Mouse (Mus musculus) embryo, embryonic 9.5 days (tissue): ENCODE measurements around the gene Hist1h4f.
"Not testable (repeated sequence)": the region's sequence is repeated elsewhere in the genome, so short reads cannot be mapped to it uniquely, and the experiment has no call there.

Experiments
- DNase-seq: peaks from one replicate; pipeline ENCODE4 v3.0.0-alpha.2; 2017; ENCODE audit errors: extremely low spot score

Hist1h4f gene

GRCm38 (mm10) chr13:23576351-23576881 lies 25.0 kb upstream of the Hist1h4f start:
- peak; percentile 77 for DNase-seq

DNA sequence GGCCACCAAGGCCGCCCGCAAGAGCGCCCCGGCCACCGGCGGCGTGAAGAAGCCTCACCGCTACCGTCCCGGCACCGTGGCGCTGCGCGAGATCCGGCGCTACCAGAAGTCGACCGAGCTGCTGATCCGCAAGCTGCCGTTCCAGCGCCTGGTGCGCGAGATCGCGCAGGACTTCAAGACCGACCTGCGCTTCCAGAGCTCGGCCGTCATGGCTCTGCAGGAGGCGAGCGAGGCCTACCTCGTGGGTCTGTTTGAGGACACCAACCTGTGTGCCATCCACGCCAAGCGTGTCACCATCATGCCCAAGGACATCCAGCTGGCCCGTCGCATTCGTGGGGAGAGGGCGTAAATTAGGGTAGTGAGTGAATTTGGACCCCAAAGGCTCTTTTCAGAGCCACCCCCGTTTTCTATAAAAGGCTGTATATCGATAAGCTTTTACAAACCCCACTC lies 24.4 kb upstream of the Hist1h4f start:
- DNase-seq: peak; percentile 62

DNA sequence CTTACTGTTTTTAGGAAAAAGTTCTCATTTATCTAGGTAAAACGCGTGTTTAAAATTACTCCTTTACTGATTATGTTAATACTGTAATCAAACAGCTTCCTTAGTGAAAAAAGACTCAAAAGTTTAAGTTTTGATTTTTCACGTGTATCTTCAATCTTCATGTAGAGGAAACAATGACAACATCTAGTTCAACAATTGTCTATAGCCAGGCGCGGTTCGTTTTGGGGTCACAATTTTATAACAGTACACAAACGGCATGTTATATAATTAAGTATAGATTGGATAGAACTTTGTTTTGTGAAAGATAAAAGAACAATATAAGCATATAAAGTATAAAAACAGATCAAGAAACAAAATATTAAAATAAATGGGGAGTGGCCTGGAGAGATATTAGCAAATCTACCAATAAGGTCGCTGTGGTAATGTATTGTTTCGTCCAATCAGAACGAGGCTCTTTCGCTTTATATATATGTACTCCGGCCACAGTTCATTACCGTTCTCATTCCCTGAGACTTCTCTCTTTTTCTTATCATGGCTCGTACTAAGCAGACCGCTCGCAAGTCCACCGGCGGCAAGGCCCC lies 23.9 kb upstream of the Hist1h4f start, which contains the start of gene Hist1h3d:
Gene Hist1h3d (plus strand): TSS at position 493 of the 581 bp plus-strand sequence.
- peak; percentile 86 for DNase-seq

GRCm38 (mm10) chr13:23574546-23575170 lies 23.2 kb upstream of the Hist1h4f start:
- peak; percentile 58 for DNase-seq

GRCm38 (mm10) chr13:23573898-23574524 lies 22.6 kb upstream of the Hist1h4f start, which contains the start of the genes Hist1h2bf and Hist1h2ad:
Gene Hist1h2bf (minus strand): TSS chr13:23574196.
Gene Hist1h2ad (plus strand): TSS chr13:23574381.
- DNase-seq: peak; percentile 94

DNA sequence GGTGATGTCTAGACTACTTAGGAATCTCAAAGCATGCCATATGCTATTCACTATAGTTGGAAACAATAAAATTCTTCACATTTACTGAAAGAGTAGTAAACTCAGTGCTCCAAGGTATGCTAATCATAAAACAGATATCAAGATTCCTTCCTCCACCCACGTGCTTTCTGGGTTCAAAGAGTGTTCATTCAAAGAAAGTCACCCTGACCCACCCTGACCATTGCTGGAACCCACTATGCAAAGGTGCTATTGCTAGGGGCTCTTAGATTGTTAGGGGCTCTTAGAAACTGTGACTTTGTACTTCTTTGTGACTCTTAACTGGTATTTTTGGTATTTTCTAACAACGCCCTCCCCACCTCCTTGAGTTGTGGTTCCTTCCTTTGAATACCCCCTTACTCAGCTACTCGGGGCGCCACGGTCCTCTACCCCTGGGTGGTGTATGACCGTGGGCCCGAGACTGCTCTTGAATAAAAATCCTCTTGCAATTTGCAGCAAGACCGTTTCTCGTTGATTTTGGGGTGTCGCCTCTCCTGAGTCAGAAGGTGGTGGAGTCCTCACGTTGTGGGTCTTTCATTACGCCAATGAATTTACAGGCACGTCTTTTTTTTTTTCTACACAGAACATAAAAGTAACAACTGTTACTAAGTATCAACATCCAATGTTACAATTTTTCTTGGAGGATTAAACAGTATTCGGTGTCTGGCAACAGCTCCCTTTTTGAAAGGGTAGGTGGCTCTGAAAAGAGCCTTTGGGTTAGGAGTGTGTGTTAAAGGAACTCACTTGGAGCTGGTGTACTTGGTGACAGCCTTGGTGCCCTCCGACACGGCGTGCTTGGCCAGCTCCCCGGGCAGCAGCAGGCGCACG lies 21.8 kb upstream of the Hist1h4f start:
- peak; percentile 50 for DNase-seq

DNA sequence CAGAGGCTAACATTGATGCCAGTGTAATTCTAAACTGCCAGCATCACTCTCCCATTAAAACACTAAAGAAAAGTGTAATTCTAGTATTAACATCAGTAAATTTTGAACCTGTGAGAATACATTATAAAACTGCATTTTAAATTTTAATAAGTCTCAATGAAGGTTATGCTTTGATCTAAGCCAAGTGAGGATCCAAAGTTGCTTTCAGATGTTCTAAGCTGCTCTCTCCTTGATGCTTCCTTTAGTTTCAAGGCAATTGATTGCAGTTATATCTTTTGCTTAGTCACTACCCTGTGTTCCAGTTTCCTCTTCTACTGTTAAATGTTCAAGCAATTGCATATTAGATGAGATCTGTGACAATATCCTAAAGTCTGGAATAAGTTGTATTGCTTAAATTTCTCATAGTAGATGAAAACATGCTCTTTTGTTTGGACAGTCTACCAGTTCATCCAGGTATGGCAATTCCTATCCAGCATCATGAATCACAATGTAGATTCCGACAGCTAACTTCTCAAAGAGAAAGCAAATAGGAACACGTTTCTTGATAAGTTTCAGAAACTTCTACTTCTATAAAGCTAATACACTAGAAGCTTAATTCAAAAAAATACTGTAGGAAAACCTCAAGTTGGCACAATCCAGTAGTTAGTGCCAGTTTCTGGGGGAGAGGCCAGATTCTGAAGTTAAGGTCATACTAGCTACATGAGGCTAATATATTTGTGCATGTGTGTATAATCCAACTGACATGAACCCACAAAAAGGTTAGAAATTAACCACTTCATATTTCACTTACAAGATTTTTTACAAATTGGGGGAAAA lies 21.0 kb upstream of the Hist1h4f start:
- DNase-seq: peak; percentile 65

DNA sequence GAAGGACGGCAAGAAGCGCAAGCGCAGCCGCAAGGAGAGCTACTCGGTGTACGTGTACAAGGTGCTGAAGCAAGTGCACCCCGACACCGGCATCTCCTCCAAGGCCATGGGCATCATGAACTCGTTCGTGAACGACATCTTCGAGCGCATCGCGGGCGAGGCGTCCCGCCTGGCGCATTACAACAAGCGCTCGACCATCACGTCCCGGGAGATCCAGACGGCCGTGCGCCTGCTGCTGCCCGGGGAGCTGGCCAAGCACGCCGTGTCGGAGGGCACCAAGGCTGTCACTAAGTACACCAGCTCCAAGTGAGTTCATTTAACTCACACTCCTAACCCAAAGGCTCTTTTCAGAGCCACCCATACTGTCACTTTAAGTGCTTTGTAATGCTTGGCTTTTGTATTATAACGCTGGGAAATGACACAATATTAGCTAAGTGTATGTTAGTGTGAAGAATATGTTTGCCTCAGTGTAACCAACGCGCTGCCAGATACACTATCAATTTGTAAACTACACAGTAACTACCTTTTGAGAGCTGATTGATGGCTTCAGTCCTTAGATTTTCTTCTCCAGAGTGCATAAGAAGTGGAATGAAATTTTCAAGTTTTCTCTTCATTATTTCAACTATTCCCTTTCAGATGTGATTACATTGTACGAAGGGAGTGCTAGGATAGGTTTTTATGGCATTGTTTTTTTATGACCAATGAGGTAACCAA lies 20.2 kb upstream of the Hist1h4f start:
- peak; percentile 75 for DNase-seq

DNA sequence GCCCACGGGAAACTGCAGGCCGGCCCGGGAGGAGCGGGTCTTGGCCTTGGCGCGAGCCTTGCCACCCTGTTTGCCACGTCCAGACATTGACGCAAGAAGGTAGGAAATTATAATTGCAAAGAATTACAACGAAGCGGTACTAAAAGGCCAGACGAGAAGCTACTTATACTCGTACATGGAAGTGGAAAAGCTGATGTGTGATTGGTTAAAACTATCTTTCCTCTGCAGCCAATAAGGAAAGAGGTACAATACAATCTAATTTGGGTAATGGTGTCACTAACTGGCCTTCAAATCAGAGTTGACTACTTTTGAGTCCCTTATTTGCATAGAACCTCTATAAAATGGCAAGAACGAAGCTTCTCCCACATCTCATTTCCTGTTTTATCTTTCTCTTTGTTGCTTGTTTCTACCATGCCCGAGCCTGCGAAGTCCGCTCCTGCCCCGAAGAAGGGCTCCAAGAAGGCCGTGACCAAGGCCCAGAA lies 19.6 kb upstream of the Hist1h4f start, which contains the start of the genes Hist1h2ae and Hist1h2bg:
Gene Hist1h2ae (minus strand): TSS at position 199 of the 482 bp plus-strand sequence.
Gene Hist1h2bg (plus strand): TSS at position 375 of the 482 bp plus-strand sequence.
- peak; percentile 92 for DNase-seq

DNA sequence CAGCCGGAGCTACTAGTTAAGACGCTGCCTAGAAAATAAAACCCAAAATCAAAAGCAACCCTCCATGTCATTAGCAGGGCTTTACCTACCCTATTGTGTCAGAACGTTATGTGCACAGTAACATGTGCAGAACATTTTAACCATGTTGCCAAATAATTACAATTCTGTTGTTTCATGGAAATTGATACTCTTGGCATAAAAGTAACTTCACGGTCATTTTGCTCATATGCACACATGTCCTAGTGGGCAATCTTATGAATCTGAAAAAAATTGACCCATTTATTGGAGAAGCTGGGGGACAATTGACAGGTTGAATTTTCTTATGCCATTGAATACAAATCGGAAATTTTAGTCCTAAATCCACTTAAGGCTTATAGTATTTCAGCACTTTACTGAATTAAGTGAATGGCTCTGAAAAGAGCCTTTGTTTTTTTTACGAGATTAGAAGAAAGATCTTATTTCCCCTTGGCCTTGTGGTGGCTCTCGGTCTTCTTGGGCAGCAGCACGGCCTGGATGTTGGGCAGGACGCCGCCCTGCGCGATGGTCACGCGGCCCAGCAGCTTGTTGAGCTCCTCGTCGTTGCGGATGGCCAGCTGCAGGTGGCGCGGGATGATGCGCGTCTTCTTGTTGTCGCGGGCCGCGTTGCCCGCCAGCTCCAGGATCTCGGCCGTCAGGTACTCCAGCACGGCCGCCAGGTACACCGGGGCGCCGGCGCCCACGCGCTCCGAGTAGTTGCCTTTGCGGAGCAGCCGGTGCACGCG lies 19.0 kb upstream of the Hist1h4f start:
- peak; percentile 72 for DNase-seq

- DNase-seq: no peak
Observed at GRCm38 (mm10) chr13:23564482-23564881, 13.0 kb upstream of the Hist1h4f start.

- peak; percentile 75 for DNase-seq
Observed at GRCm38 (mm10) chr13:23562699-23563462, 11.4 kb upstream of the Hist1h4f start.

GRCm38 (mm10) chr13:23561883-23562659 lies 10.6 kb upstream of the Hist1h4f start, which contains the start of gene Hist1h3e:
Gene Hist1h3e (minus strand): TSS chr13:23562369.
- peak; percentile 98 for DNase-seq

GRCm38 (mm10) chr13:23561531-23561882 lies 10.1 kb upstream of the Hist1h4f start:
- DNase-seq: not testable (repeated sequence)

DNA sequence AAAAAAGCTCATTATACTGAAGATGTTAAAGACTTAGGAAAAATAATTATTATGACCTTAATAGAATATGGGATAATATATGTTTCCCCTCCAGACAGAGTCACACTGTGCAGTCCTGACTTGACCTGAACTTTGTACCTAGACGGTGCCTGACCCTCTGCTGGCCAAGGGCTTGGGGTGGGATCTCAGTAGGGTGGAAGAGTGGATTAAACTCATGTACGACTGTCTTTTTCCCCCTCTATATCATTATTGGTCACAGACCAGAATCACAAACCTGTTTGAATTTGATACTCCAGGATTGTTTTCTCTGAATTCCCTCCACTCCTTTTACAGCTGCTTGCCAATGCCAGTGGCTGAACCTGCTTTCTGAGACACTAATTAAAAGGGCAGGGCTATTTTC lies 9.3 kb upstream of the Hist1h4f start:
- DNase-seq: not testable (repeated sequence)

DNA sequence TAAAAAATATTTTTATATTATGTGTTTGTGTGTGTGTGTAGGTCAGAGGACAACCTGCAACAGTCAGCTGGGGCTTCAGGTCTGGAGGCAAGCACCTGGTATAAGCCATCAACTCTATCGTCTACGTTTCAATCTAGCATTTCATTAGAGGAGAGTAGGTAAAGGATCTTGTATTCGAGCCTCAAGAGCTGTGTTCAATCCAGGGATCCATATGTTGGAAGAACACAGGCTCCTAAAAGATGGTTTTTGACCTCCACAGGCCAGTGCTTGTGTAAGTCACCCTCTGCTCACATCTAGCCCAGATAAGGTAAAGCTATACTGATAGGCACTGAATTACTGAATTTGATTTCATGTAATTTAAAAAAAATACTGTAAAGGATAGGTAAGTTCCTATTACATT lies 5.5 kb upstream of the Hist1h4f start:
- DNase-seq: no peak

DNA sequence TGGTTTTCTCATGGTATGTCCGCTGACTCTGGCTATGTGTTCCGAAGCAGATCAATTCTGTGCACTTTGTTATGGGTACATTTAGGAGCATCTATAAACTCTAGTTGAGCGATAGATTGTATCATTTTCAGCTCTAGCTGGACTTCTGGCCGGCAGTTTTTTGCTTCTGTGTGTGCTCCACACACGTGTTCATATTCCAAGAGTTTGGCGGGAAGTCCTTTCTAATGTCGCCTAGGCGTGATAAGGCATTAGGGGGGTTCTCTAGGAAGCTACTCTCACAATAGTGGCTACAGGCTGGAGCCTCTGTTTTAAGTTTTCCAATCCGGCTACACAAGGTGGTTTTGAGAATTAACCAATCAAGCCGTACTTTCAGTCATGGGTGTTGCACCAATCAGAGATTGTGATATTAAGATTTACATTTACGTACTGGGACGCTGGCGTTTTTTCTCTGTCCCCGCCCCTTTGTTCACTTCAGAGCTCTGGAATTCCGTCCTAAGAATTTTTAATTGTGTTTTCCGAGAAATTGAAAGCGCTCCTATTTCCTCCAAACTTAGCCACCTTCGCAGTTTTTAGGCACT lies 4.5 kb upstream of the Hist1h4f start:
- peak; percentile 92 for DNase-seq
